Mouse (Mus musculus) liver, embryonic 11.5 days (tissue): ENCODE results near the gene Gpatch2. TPM values are rescaled to one million over a fixed set of nuclear protein-coding genes. Genes with fewer than 3 reads are reported as not detected.

Experiments used
- ATAC-seq: fragments of 200-750 bp; cut with Nextera tagmentation; replicated peaks from 2 replicates; pipeline ENCODE4 v1.8.0; 2017; ENCODE audit warnings: moderate number of reproducible peaks, mild to moderate bottlenecking, moderate TSS enrichment, moderate library complexity; ENCODE audit not compliant: low FRiP score
- DNase-seq: peaks from one replicate; pipeline ENCODE4 v3.0.0-alpha.2; 2017; ENCODE audit warnings: low spot score
- H3K27ac ChIP-seq: fragments of 300-500 bp; sonication (generic); 2 replicates; pipeline ENCODE4 v1.5.1; 2014; ENCODE audit warnings: mild to moderate bottlenecking, low read depth, low read length, control low read depth
- H3K27me3 ChIP-seq: fragments of 300-500 bp; sonication (generic); replicated peaks from 2 replicates; pipeline ENCODE4 v1.6.1; 2014; ENCODE audit warnings: low read length, mixed read lengths; ENCODE audit not compliant: control insufficient read depth, insufficient read depth
- H3K36me3 ChIP-seq: fragments of 300-500 bp; sonication (generic); 2 replicates; pipeline ENCODE4 v1.6.1; 2014; ENCODE audit warnings: mild to moderate bottlenecking, low read length, moderate library complexity, mixed read lengths; ENCODE audit not compliant: control insufficient read depth, insufficient read depth
- H3K4me1 ChIP-seq: fragments of 300-500 bp; sonication (generic); replicated peaks from 2 replicates; pipeline ENCODE4 v1.6.1; 2014; ENCODE audit warnings: low read length, mixed read lengths; ENCODE audit not compliant: control insufficient read depth, insufficient read depth
- H3K4me2 ChIP-seq: fragments of 300-500 bp; sonication (generic); 2 replicates; pipeline ENCODE4 v1.6.1; 2014; ENCODE audit warnings: mild to moderate bottlenecking, control low read depth, moderate library complexity
- H3K4me3 ChIP-seq: fragments of 300-500 bp; sonication (generic); 2 replicates; pipeline ENCODE4 v1.5.1; 2014; ENCODE audit warnings: low read depth, low read length, control low read depth
- H3K9ac ChIP-seq: fragments of 300-500 bp; sonication (generic); 2 replicates; pipeline ENCODE4 v1.6.1; 2014; ENCODE audit warnings: low read depth, low read length, control low read depth
- H3K9me3 ChIP-seq: fragments of 300-500 bp; sonication (generic); 2 replicates; pipeline ENCODE4 v1.6.1; 2016; ENCODE audit warnings: low read length, inconsistent platforms, mixed read lengths; ENCODE audit not compliant: control insufficient read depth
- WGBS: fragments of 180-500 bp; shearing (Covaris S2); extraction: QIAGEN DNeasy Blood & Tissue Kit; methylation state at CpG from one replicate; pipeline ENCODE4 v1.1.7; 2014; 5-methylcytosine and 5-hydroxymethylcytosine counted together
- polyA plus RNA-seq: library from polyadenylated mRNA; unstranded; fragments of >200 nt; fragmentation: Nextera tagmentation; extraction: Ambion mirVana; gene quantifications from 2 replicates; pipeline ENCODE4 v1.2.1, GENCODE M21; 2014

The Gpatch2 gene
- polyA plus RNA-seq, 1 experiment from 2014 or later = 15.2 TPM

- Histone ChIP-seq H3K4me1 (no peaks in the 10 kb centered on the region), H3K9me3 (no peaks in the 10 kb centered on the region), H3K36me3 (no peaks in the 10 kb centered on the region), H3K4me2 (no peak overlapping the region), H3K4me3 (no peak overlapping the region), H3K9ac (no peak overlapping the region), H3K27me3 (no peaks in the 10 kb centered on the region), H3K27ac (no peak overlapping the region)
- WGBS = 91% methylated on average over 4 of the region's 4 CpGs
- DNase-seq (no peak), ATAC-seq (no peak)
Observed at GRCm38 (mm10) chr1:187374418-187374817, 159.1 kb downstream of the Gpatch2 start.

- Histone ChIP-seq H3K4me3 (no peak overlapping the region), H3K27ac (no peak overlapping the region), H3K9me3 (no peaks in the 10 kb centered on the region), H3K27me3 (no peaks in the 10 kb centered on the region), H3K36me3 (no peaks in the 10 kb centered on the region), H3K4me1 (no peaks in the 10 kb centered on the region), H3K9ac (no peak overlapping the region), H3K4me2 (no peak overlapping the region)
- ATAC-seq = no peak
- WGBS = 71% methylated on average over 11 of the region's 11 CpGs
- DNase-seq = no peak
Observed at GRCm38 (mm10) chr1:187376946-187377671, 161.8 kb downstream of the Gpatch2 start.

GRCm38 (mm10) chr1:187377865-187378524 lies 162.7 kb downstream of the Gpatch2 start:
- H3K4me1 ChIP-seq = no peaks in the 10 kb centered on the region
- no peak overlapping the region for H3K27ac ChIP-seq
- no peak overlapping the region for H3K4me2 ChIP-seq
- DNase-seq = no peak
- H3K36me3 ChIP-seq = no peaks in the 10 kb centered on the region
- ATAC-seq = no peak
- no peaks in the 10 kb centered on the region for H3K27me3 ChIP-seq
- no peaks in the 10 kb centered on the region for H3K9me3 ChIP-seq
- no peak overlapping the region for H3K9ac ChIP-seq
- H3K4me3 ChIP-seq = no peak overlapping the region
- WGBS = 77% methylated on average over 14 of the region's 14 CpGs

- no peaks in the 10 kb centered on the region for H3K9me3 ChIP-seq
- no peak for ATAC-seq
Observed at GRCm38 (mm10) chr1:187389476-187389875, 174.2 kb downstream of the Gpatch2 start.

GRCm38 (mm10) chr1:187400834-187401233 lies 185.5 kb downstream of the Gpatch2 start:
- H3K9ac ChIP-seq = no peak overlapping the region
- H3K4me1 ChIP-seq = no peaks in the 10 kb centered on the region
- no peak overlapping the region for H3K4me3 ChIP-seq
- no peaks in the 10 kb centered on the region for H3K36me3 ChIP-seq
- H3K9me3 ChIP-seq = no peaks in the 10 kb centered on the region
- no peak overlapping the region for H3K4me2 ChIP-seq
- H3K27ac ChIP-seq = no peak overlapping the region
- DNase-seq (no peak), ATAC-seq (no peak)
- 85% methylated on average over 9 of the region's 9 CpGs for WGBS
- no peaks in the 10 kb centered on the region for H3K27me3 ChIP-seq

More at GRCm38 (mm10) chr1:187389476-187389875, 174.2 kb downstream of the Gpatch2 start:
- Histone ChIP-seq H3K27me3 (no peaks in the 10 kb centered on the region), H3K4me1 (no peaks in the 10 kb centered on the region), H3K27ac (no peak overlapping the region), H3K4me3 (no peak overlapping the region), H3K9ac (no peak overlapping the region), H3K36me3 (no peaks in the 10 kb centered on the region), H3K4me2 (no peak overlapping the region)
- 71% methylated on average over 4 of the region's 4 CpGs for WGBS
- no peak for DNase-seq

Other genes starting within 250 kb of the Gpatch2 start
- 0.09 and 0.11 TPM in 2 replicates for gene D1Pas1, start 248.1 kb upstream of the Gpatch2 start, polyA plus RNA-seq
- 0.59 and 0.62 TPM in 2 replicates for gene Spata17, start within 50 bp of the Gpatch2 start, polyA plus RNA-seq